Mouse (Mus musculus) thymus, adult 2 months (tissue): ENCODE measurements around the gene Gm20538.

ENCODE experiments used
- CTCF ChIP-seq: fragments of 200-500 bp; IDR thresholded peaks from 2 replicates; pipeline ENCODE4 v1.5.1; 2012; ENCODE audit warnings: mild to moderate bottlenecking, control low read depth, low read length, moderate library complexity, borderline replicate concordance; ENCODE audit not compliant: control insufficient read depth, poor library complexity, insufficient read depth; ENCODE audit errors: extremely low read depth
- POLR2A ChIP-seq: fragments of 200-500 bp; IDR thresholded peaks from 2 replicates; pipeline ENCODE4 v1.6.1; 2012; ENCODE audit warnings: mild to moderate bottlenecking, low read length, control low read depth, moderate library complexity; ENCODE audit not compliant: control insufficient read depth, poor library complexity, insufficient read depth; ENCODE audit errors: extremely low read depth

DNA sequence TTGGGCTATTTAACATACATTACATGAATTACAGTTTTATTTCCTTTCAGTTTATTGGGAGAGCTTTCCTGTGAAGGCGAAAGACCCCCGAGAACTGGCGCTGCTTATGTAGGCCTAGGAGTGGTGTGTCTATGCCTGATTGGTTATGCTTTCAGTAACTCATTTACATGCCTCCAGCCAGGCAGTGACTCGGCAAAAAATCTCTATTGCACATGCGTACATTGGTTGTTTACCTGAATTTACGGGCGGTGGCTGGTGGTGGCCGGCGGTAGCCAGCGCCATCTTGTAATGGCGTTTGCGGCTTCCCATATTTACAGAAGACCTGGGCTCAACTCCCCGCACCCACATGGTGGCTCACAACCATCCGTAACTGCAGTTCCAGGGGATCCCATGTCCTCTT lies 41.5 kb upstream of the Gm20538 start:
- no peak for TF ChIP-seq CTCF
- TF ChIP-seq POLR2A, result no peak
